Mouse (Mus musculus): ENCODE measurements around the gene Itgb4.

DNA sequence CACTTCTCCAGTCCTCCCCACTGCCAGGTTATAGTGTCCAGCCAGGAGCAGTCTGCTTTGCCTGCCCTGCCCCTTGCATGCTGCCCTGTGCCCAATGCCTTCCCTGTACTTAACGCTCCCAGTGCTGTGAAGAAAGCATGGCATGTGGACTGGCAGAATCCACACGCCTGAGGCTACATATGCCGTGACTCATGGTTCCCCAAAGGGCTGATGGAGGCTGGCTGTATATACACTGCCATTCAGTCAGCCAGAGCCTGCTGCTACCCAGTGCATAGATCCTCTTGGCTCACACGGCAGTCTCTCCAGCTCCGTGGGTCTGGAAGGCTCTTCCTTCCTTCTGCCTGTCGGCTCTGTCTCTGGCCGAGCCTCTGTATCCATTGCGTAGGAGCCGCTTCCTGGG, 26.2 kb upstream of the Itgb4 start:
- TF ChIP-seq POLR2A (IDR thresholded peaks at IDR 0.05; ENCODE audit: extremely low read depth, insufficient read depth, low read length): no peak
- TF ChIP-seq CTCF (IDR thresholded peaks at IDR 0.05; ENCODE audit: extremely low read depth, insufficient read depth, low read length): no peak

All from cortical plate, adult 2 months (tissue).